Mouse (Mus musculus): ENCODE data around the gene Gm17660.

Gene Gm17660

DNA sequence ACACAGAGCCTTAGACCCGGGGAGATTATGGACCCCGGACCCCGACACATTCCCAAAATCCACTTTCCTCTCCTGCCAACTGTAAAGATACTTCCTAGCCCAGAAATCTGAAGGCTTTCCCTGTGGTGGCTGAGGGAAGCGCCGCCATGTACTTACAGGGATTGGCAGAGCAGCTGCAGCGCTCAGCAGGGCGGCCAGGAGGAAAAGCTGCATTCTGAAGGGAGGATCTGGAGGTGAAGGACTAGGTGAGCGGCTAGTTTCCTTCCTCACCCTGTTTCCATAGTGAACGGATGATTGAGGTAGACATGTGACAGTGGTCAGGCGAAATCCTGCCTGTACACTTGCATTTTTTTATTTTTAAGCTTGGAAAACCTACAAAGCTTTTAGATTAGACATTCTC lies 1.0 kb downstream of the Gm17660 start:
- DNase-seq = no peak

DNA sequence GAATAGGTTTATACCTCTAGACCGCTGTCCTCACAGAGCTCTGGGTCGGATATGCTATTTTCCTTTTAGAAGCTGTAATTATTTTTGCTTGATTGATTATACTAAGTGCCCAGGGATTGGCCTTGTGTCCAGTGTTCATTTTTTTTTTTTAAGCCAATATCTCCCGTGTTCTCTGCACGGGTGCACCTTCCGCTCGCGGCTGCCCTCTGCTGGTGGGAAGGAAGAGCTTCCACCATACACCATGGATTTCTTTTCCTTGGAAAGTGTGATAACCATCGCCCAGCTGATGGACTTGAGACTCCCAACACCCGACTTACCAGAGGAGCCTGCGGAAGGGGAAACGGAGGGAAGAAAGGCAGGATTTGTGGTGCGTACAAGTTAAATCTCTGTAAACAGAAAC lies 3.0 kb downstream of the Gm17660 start:
- DNase-seq = peak; percentile 76

DNA sequence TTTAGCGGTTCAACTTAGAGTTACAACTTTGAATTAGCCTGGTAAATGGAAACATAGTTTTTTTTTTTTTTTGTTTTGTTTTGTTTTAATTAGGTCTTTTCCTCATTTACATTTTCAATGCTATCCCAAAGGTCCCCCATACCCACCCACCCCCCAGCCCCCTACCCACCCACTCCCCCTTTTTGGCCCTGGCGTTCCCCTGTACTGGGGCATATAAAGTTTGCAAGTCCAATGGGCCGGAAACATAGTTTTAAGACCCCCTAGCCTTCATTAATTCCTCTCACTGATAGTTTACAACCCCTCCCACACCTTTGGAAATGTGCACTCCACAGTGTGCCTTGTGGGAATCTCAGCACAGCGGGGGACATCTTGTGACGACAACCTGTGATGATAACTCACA lies 3.8 kb downstream of the Gm17660 start:
- no peak for DNase-seq

DNA sequence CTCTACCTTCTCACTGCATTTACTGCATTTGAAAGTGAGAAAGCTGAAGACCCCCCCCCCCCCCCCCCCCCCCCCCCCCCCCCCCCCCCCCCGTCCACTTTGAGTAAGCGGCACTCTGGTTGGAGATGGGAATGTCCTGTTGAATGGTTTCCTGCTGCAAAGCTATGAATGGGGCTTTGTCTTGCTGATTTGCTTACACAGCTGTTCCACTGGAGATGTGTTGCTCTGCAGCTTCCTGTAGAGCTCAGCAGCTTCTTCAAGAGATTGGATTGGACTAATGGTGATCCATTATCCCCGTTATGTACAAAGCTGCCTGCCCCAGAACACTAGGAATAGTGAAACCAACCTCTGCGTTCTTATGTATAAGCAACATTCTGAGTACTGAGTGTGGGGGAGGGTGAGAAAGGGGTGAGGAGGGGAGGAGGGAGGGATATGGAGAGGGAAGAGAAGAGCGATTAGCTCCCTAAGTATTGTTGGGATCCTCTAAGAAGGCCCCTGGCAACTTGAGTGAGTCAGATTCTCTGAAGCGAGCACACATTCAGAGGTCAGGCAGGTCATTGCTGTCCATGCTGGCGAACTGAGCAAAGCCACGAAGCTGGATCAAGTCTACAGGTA lies 5.0 kb downstream of the Gm17660 start:
- DNase-seq = no peak

DNA sequence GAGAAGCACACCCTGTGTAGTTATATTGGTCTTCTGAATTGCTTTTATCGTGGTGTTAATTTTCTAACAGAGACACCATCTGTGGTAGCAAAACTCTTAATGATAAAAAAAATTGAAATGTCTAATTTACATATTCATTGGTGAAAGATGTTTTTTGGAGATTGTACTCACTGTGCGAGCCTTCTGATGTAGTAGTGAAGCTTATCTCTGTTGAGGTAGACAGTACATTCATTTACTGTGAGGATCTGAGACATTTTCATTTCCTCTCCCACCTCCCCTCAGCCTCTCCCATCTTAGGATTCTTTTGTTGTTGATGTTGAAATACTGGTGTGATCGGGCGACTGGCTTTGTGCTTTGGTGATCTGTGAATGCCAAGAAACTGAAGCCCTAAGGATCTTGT lies 6.4 kb downstream of the Gm17660 start:
- no peak for DNase-seq

DNA sequence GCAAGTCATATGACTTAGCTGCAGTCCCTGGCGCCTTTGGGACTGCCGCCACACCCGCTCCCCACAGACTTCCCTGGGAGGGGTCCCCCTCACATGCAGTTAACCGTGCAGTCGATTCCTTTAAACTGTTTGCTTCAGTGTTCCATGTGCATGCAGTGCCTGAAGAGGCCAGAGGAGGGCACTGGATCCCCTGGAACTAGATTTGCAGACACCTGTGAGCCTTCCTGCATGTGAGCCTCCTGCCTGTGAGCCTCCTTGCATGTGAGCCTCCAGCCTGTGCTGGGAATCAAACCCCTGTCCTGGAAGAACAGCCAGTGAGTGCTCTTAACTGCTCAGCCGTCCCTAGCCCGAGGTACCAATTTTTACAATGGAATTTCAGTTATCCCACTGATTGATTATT lies 8.7 kb downstream of the Gm17660 start:
- DNase-seq = peak; percentile 30

DNA sequence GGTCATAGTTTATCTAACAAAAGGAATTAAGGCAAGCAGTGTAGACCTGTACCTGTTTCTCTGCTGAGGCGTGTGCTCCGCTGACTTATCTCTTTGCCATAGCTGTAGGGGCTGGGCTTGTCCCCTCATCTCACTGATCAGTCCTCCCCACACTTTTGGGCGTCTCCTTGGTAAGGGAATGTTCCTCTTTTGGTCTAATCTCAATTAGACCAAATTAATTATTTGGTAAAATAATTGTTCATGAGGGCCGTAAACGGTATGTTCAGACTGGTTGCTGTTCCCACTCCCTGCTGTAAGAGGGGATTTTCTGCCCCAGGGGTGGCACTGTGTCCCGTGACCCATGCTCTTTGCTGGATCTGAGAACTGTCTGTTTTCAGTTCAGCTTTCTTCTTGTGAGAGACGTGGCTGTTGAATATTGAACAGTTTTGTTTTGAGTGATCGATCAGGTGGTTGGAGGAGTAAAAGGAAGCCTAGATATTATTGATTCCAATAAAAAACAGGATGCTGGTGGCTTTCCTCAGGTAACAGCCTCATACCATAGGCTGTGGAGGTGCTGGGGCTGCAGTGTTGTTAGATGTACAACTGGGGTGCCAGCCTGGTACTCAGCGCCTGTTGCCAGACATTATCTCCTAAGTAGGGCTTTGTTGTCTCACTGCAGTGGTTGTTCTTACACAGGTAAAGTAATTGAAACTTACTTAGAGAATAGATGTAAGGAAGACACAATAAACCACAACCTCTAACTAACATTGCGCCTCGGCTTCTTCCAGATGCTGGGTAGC lies 14.4 kb downstream of the Gm17660 start:
- peak; percentile 81 for DNase-seq

DNA sequence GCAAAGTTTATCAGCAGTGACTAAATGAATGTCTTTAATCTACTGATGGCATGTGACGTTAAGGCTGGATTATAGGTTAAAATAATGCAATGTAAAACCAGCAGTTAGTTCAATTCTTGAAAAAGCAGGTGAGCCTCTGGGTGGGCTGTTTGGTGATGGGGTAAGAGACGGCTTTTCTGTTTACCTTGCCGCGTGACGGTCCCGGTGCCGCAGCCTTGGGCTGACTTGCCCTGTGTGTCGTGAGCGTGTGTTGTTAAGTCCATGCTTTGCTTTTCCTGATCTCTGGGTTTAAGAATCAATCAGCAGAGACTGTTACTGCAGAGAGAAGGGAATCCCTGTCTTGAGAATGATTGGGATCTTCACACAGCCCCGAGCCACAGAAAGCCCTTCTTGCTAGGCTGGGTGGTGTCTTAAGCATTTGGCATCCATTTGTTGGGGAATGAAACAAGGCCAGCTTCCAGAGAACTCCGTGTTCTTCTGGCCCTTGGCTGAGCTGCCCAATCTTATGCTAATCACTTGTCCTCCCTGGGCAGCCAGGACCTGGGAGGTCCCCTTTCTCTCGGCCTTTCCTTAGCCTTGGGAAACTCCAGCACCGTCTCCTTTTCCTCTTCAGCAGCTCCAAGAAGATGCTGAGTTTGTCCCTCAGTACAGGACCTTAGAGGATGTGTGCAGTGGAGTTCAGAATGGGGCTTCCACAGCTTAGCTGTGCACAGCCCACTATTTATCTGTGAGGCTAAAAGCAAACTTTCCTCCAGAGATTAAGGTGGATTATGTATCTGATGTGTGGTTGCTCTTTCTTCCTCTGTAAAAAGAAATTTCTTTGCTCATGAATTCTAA lies 15.3 kb downstream of the Gm17660 start:
- DNase-seq = no peak

DNA sequence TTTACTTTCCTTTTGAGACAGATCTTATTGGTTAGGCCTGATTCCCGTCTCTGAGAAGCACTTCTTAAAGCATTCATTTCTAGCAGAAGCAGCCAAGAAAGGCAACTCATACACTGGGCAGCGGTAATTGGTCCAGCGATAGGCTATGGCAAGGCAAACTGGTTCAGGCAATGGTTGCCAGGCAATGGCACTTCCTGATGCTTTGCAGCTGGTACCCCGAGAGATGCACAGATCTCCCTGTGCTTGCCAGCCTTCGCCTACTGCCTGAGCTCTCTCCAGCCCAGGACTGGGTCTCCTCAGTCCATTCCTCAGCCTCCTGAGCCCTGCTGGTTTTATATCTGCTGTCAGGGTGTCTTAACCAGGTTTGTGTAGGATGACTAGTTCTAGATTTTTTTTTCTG lies 17.0 kb downstream of the Gm17660 start:
- DNase-seq = no peak

DNA sequence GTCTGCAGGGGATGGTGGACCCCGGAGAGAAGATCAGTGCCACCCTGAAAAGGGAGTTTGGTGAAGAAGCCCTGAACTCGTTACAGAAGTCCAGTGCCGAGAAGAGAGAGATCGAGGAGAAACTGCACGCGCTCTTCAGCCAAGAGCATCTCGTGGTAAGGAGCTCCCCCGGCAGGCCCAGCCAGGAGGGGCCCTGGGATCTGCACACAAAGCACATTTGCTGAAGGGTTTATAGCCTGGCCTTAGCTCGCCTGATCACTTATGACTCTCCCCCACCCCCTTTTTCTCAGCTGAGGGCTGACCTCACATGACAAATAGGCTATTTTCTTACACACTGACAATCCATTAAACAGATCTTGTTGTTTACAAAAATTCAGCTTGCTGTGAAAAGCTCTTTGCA lies 17.8 kb downstream of the Gm17660 start:
- DNase-seq = no peak

DNA sequence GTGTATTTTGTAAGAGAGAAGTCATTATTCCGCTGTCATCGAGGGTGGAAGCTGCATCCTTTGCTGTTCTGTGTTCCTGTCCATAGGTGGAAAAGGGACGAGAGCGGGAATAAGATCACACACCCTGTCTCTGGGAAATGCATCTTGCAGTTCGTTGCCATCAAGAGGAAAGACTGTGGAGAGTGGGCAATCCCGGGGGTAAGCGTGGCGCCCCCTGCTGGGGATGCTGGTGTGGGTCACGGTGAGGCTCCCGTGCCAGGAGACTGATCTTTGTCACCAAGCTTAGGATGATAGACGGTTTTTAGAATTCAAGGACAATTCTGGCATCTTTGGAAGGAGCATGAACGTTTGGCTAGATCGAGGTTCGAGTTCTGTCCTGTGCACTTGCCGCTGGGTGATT lies 19.4 kb downstream of the Gm17660 start:
- DNase-seq = peak; percentile 54

DNA sequence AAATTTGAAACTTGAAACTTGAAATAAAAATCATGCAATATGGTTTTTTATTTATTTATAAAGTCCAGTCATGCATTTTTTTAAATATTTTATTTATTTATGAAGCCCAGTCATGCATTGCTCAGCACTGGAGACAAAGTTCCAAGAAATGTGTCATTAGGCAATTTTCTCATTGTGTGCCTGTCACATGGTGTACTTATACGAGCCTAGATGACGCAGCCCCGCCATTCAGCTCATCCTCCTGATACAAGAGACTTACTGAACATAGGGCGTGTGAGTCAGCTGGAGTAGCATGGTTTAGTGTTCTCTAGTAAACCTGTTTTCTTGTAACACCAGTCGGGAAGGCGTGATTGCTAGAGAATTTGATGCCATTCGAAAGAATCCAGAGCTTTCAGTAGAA lies 21.1 kb downstream of the Gm17660 start:
- DNase-seq = no peak

DNA sequence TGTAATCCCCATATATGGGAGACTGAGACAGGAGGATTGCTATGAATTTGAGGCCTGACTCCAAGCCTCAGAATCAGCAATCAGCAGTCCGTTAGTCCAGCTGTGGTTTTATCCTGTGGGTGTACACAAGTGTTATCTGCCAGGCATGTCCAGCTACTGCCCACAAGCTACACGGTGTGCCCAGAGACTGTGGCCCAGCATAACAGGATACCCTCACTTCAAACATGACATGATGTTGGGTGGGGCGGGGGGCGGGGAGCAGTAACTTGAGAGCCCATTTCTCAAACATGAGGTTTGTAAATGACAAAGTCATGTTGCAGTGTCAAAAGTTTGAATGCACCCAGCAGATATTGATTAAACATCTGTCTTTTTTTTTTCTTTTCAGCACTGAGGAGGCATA lies 21.6 kb downstream of the Gm17660 start:
- DNase-seq = peak; percentile 41

DNA sequence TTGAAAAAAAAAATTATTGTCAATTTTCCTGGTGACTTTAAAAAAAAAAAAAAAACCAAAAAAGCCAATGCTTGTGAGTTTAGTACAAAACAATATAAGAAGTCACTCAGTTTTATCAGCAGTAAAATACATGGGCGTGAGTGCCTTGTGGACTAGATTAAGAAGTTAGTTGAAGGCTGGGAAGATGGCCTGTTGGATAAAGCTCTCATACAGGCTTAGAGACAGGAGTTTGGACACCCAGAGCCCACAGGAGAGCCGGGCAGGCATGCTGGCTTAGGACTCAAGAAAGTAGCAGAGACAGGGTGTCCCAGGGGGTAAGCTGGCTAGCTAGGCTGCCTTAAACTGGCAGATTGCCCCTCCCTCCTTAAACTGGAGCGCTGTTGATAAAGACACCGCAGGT lies 22.5 kb downstream of the Gm17660 start:
- DNase-seq = peak; percentile 63

DNA sequence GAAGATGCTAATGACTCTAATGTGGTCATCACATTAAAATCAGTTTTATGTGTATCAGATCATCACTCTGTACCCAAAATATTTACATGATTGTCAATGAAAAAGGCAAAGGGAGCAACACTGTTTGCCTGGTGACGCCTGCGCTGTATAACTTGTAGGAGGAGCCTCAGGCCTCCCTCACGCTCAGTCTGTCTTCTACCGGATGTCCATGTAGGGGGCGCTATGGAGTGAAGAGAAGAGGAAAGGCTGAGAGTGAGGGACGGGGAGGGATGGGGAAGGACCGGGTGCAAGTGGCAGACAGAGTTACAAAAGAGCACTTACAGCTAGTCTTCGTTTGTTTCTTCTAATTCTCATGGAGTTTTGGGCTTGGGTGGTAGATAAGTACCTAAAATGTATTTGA lies 24.5 kb downstream of the Gm17660 start:
- peak; percentile 81 for DNase-seq

DNA sequence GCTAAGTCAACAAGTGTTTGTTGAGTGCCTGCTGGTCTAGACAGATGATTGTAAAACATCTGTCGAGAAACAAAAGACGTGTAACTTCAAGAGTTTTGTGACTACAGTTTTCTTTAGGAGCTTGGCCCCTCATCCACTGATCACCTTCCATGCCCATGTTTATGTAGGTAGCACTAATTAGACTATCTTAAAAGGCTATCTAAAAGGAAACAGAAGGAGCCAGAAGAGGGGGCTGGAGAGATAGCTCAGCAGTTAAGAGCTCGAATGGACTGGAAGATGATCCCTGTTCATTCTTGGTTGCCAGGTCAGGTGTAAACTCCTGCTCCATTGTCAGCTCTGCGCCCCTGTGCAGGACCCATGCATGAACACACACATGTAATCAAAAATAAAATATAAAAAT lies 29.3 kb downstream of the Gm17660 start:
- DNase-seq = peak; percentile 30

DNA sequence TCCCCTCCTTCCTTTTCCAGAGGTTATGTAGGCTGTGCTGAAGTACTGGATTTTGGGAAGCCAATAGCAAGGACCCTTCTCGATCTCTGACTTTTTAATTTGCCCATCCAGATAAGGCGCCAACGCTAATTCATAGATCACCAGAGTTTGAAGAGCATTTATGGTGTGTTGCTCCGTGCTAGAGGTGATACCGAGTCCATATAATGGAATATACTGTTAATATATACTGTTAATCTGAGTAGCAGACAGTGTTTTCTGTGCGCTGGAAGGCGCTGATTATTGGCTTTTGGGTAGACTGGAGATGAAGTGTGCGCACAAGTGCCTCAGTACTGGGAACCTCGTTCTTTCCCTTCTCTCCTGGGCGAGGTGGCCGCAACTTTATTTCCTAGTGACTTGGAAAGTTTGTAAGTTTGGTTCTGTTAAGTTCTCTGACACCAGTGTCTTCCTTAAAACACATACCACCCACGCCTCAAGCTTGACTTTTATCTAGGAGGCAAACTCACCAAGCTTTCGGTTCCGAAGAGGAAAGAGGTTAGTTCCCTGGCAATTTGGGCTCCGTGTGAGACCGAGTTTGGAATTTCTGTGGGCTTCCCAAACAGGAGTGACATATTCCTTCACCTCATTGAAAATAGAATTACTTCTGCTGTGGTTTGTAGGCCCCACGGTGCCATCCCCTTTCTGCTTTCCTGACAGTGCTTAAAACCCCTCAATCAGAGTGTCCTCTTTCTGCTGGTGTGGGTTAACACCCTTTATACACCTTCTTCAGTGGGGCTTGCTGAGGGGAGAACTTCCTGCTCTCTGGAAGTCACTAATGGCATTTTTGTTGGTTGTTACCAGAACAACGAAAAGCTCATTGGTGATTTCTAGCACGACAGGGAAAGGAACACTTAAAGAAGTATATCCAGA lies 30.0 kb downstream of the Gm17660 start:
- peak; percentile 36 for DNase-seq

DNA sequence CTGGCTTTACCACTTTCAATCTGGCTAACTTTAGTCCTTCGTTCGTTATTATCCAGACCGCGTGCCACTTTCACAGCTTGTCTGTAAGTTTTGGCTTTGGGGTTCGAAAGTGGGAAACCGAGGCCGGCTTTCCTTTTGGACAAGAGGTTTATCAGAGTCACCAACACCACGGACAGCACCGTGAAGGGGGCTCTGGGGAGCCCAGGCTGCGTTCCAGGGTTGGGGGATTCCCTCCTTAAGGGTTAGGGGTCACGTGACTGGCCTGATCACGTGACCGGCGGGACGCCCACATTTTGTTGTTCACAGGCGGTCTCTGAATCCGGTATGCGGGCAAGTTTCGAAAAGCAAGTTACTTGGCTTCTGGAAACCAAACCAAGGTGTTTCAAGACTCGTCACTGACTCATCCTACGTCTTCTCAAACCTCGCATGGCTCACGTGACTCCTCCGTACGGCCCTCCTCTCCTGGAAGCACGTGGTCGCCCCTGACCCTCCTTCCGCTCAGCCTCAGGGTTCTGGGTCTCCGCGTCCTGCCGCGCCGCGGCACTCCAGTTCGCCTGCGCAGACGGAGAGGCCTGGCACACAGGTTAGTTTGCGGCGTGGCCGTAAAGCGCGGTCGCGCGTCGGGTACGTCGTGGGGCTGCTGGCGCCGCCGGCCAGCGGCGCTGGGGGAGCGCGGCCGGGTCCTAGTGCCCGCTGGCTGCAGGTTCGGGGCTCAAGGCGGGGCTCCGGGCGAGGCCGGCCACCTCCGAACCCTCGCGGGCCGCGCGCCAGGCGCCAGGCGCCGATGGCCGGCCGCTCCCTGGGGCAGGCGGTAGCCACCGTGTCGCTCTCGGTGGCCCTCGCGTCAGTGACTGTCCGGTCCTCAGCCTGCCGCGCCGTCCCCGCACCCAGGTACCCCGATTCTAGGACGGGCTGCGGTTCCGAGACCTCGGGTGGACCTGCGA lies 30.9 kb downstream of the Gm17660 start, which contains the start of gene Nudt9:
Gene Nudt9 (plus strand): TSS at position 51 of the 944 bp plus-strand sequence.
- peak; percentile 96 for DNase-seq

DNA sequence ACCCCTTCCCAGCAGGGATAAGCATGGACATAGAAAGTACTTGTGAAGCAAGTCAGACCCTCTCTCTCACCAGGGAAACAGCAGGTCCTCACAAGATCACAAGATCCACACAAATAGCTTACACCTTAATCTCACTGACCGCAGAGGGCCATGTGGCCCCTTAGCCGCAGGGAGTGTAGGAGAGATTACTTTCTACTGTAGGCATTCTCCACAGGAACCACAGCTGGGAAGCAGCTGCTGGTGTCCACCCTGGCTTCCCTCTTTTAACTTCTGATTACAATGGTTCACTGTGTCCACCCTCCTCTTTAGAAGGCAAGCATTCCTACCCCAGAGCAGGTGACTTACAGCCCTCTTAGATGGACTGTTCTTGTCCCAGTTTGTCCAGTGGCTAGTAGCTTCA lies 33.7 kb downstream of the Gm17660 start:
- peak; percentile 57 for DNase-seq

DNA sequence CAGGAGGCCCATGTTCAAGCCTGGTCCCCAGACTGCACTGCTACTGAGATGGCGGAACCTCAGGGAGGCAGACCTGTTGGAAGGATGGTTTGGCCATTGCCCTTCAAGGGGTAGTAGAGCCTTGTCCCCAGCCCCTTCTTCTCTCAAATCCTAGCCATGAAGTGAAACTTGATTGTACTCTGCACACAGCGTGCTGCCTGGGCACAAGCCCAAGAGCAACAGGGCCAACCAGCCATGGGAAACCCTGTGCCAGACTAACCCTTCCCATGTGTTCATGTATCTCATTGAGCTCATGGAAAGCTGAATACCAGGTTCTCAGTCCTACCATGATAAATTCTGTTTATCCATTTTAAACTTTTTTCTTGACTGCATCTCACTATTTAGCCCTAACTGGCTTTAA lies 34.5 kb downstream of the Gm17660 start:
- no peak for DNase-seq

DNA sequence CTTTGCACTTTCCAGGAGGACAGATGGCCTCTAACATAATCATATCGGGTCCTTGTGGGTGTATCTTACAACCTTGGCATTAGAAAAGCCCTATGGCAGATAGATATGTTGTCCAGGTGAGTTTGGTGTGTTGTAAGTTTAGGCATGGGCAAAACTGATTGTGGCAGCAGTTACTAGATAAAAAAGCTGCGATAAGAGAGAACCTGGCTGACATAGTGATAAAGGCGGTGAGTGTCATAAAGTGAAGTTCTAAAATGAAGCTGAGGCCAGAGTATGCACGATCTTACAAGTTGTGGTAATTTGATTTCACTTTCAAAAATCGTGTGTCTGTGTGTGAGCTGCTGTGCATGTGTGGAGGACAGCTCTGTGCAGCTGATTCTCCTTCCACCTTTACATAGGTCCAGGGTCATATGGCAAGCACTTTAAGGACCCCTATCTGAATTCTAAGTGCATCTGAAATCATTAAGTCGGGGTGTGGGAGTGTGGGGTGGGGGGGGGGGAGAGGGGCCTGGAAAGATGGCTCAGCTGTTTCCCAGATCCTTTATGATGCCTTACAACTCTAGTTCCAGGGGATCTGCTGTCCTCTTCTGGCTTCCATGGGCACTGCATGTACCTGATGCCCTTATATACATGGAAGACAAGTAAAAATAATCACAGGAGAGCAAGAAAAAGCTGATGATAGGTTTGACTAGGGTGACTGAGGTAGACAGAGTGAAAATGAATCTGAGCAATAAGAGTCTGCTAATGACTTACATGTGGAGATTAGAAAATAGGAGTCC lies 38.1 kb downstream of the Gm17660 start:
- DNase-seq = peak; percentile 33

All from liver (tissue).